Mouse (Mus musculus) liver, embryonic 16.5 days (tissue): ENCODE measurements at regions not wholly inside any gene's neighbourhood (a gene's known extent, or its start where the extent isn't known, plus 50 kb on each side); places are given as distances from the start of the nearest gene placed in this dataset.

Source experiments
- ATAC-seq: fragments of 200-750 bp; cut with Nextera tagmentation; 2 replicates; pipeline ENCODE4 v1.8.0; 2017; ENCODE audit warnings: low read depth, mild to moderate bottlenecking, moderate number of reproducible peaks, moderate library complexity
- H3K27ac ChIP-seq: fragments of 300-500 bp; sonication (generic); 2 replicates; pipeline ENCODE4 v1.5.1; 2014; ENCODE audit warnings: mild to moderate bottlenecking, low read length
- H3K27me3 ChIP-seq: fragments of 300-500 bp; sonication (generic); 2 replicates; pipeline ENCODE4 v1.6.1; 2014; ENCODE audit warnings: low read depth, low read length, mixed read lengths; ENCODE audit not compliant: control insufficient read depth, insufficient read depth
- H3K36me3 ChIP-seq: fragments of 300-500 bp; sonication (generic); 2 replicates; pipeline ENCODE4 v1.6.1; 2014; ENCODE audit warnings: mild to moderate bottlenecking; ENCODE audit not compliant: control insufficient read depth, insufficient read depth
- H3K4me1 ChIP-seq: fragments of 300-500 bp; sonication (generic); 2 replicates; pipeline ENCODE4 v1.6.1; 2014; ENCODE audit warnings: low read depth, low read length, mixed read lengths; ENCODE audit not compliant: control insufficient read depth
- H3K4me2 ChIP-seq: fragments of 300-500 bp; sonication (generic); 2 replicates; pipeline ENCODE4 v1.6.1; 2014; ENCODE audit warnings: low read depth, low read length, mixed read lengths
- H3K4me3 ChIP-seq: fragments of 300-500 bp; sonication (generic); 2 replicates; pipeline ENCODE4 v1.5.1; 2014; ENCODE audit warnings: low read depth, mild to moderate bottlenecking, low read length
- H3K9ac ChIP-seq: fragments of 300-500 bp; sonication (generic); 2 replicates; pipeline ENCODE4 v1.6.1; 2014; ENCODE audit warnings: low read depth, low read length
- H3K9me3 ChIP-seq: fragments of 300-500 bp; sonication (generic); replicated peaks from 2 replicates; pipeline ENCODE4 v1.6.1; 2016; ENCODE audit warnings: low read length; ENCODE audit not compliant: control insufficient read depth
- WGBS: fragments of 180-500 bp; shearing (Covaris S2); extraction: QIAGEN DNeasy Blood & Tissue Kit; methylation state at CpG from one replicate; pipeline ENCODE4 v1.1.7; 2014; ENCODE audit not compliant: insufficient replicate concordance; 5-methylcytosine and 5-hydroxymethylcytosine counted together

GRCm38 (mm10) chr4:29091495-29092211, 278.7 kb downstream of the Epha7 start:
- H3K4me1 ChIP-seq: no peaks in the 10 kb centered on the region
- no peaks in the 10 kb centered on the region for H3K9me3 ChIP-seq
- ATAC-seq: no peak
- H3K9ac ChIP-seq: no peak overlapping the region
- H3K27me3 ChIP-seq: no peaks in the 10 kb centered on the region
- no peaks in the 10 kb centered on the region for H3K36me3 ChIP-seq
- no peak overlapping the region for H3K4me2 ChIP-seq
- 75% methylated on average over 5 of the region's 5 CpGs for WGBS
- H3K4me3 ChIP-seq: no peak overlapping the region
- no peak overlapping the region for H3K27ac ChIP-seq

- Histone ChIP-seq H3K9ac (no peak overlapping the region), H3K9me3 (no peaks in the 10 kb centered on the region), H3K36me3 (no peaks in the 10 kb centered on the region), H3K4me1 (no peaks in the 10 kb centered on the region), H3K4me3 (no peak overlapping the region), H3K4me2 (no peak overlapping the region), H3K27me3 (no peaks in the 10 kb centered on the region), H3K27ac (no peak overlapping the region)
- WGBS: 71% methylated on average over 2 of the region's 2 CpGs
- ATAC-seq: no peak
These were observed 289.4 kb downstream of the Epha7 start for GRCm38 (mm10) chr4:29102373-29102772.

- Histone ChIP-seq H3K27me3 (no peaks in the 10 kb centered on the region), H3K9ac (no peak overlapping the region), H3K4me1 (no peaks in the 10 kb centered on the region), H3K4me3 (no peak overlapping the region), H3K27ac (no peak overlapping the region), H3K4me2 (no peak overlapping the region), H3K36me3 (no peaks in the 10 kb centered on the region), H3K9me3 (no peaks in the 10 kb centered on the region)
- no peak for ATAC-seq
- WGBS: 56% methylated on average over 1 of the region's 1 CpGs
These were observed 290.5 kb downstream of the Epha7 start for GRCm38 (mm10) chr4:29103414-29103813.

GRCm38 (mm10) chr4:29112552-29112951, 299.6 kb downstream of the Epha7 start:
- WGBS: 58% methylated on average over 2 of the region's 2 CpGs
- H3K9me3 ChIP-seq: no peaks in the 10 kb centered on the region
- no peak for ATAC-seq

GRCm38 (mm10) chr4:29117025-29117424, 304.1 kb downstream of the Epha7 start:
- no peak overlapping the region for H3K4me2 ChIP-seq
- no peaks in the 10 kb centered on the region for H3K4me1 ChIP-seq
- WGBS: 86% methylated on average over 4 of the region's 4 CpGs
- ATAC-seq: no peak
- H3K27ac ChIP-seq: no peak overlapping the region
- H3K36me3 ChIP-seq: no peaks in the 10 kb centered on the region
- H3K9me3 ChIP-seq: no peaks in the 10 kb centered on the region
- no peaks in the 10 kb centered on the region for H3K27me3 ChIP-seq
- no peak overlapping the region for H3K9ac ChIP-seq
- H3K4me3 ChIP-seq: no peak overlapping the region

More at GRCm38 (mm10) chr4:29112552-29112951, 299.6 kb downstream of the Epha7 start:
- Histone ChIP-seq H3K9ac (no peak overlapping the region), H3K4me2 (no peak overlapping the region), H3K4me1 (no peaks in the 10 kb centered on the region), H3K27ac (no peak overlapping the region), H3K4me3 (no peak overlapping the region), H3K27me3 (no peaks in the 10 kb centered on the region), H3K36me3 (no peaks in the 10 kb centered on the region)

- no peaks in the 10 kb centered on the region for H3K4me1 ChIP-seq
- H3K27me3 ChIP-seq: no peaks in the 10 kb centered on the region
- no peak overlapping the region for H3K4me3 ChIP-seq
- no peaks in the 10 kb centered on the region for H3K36me3 ChIP-seq
- H3K27ac ChIP-seq: no peak overlapping the region
- WGBS: 63% methylated on average over 9 of the region's 9 CpGs
- H3K4me2 ChIP-seq: no peak overlapping the region
- H3K9me3 ChIP-seq: no peaks in the 10 kb centered on the region
- H3K9ac ChIP-seq: no peak overlapping the region
- ATAC-seq: no peak
These were observed 305.0 kb downstream of the Epha7 start for GRCm38 (mm10) chr4:29117926-29118325.

GRCm38 (mm10) chr4:29118679-29119479, 305.9 kb downstream of the Epha7 start:
- Histone ChIP-seq H3K4me2 (no peak overlapping the region), H3K27me3 (no peaks in the 10 kb centered on the region)

GRCm38 (mm10) chr4:29119480-29120153, 306.7 kb downstream of the Epha7 start:
- no peaks in the 10 kb centered on the region for H3K36me3 ChIP-seq
- H3K4me1 ChIP-seq: no peaks in the 10 kb centered on the region
- WGBS: 66% methylated on average over 9 of the region's 9 CpGs
- H3K27me3 ChIP-seq: no peaks in the 10 kb centered on the region
- no peak overlapping the region for H3K4me3 ChIP-seq
- H3K9ac ChIP-seq: no peak overlapping the region
- no peak overlapping the region for H3K4me2 ChIP-seq
- no peaks in the 10 kb centered on the region for H3K9me3 ChIP-seq
- no peak for ATAC-seq
- no peak overlapping the region for H3K27ac ChIP-seq

More at GRCm38 (mm10) chr4:29118679-29119479, 305.9 kb downstream of the Epha7 start:
- H3K36me3 ChIP-seq: no peaks in the 10 kb centered on the region
- ATAC-seq: no peak
- H3K9ac ChIP-seq: no peak overlapping the region
- H3K27ac ChIP-seq: no peak overlapping the region
- no peaks in the 10 kb centered on the region for H3K9me3 ChIP-seq
- no peak overlapping the region for H3K4me3 ChIP-seq
- WGBS: 46% methylated on average over 7 of the region's 7 CpGs
- H3K4me1 ChIP-seq: no peaks in the 10 kb centered on the region
